Mouse (Mus musculus) midbrain, embryonic 13.5 days (tissue): ENCODE results near the gene Cisd1. TPM values are rescaled to one million over a fixed set of nuclear protein-coding genes. Genes with fewer than 3 reads are reported as not detected.

Experiments used
- ATAC-seq: fragments of 200-750 bp; cut with Nextera tagmentation; 2 replicates; pipeline ENCODE4 v1.8.0; 2017; ENCODE audit warnings: mild to moderate bottlenecking, moderate TSS enrichment, moderate library complexity
- H3K27ac ChIP-seq: fragments of 300-500 bp; sonication (generic); 2 replicates; pipeline ENCODE4 v1.5.1; 2015; ENCODE audit warnings: inconsistent platforms, mild to moderate bottlenecking, moderate library complexity
- H3K27me3 ChIP-seq: fragments of 300-500 bp; sonication (generic); 2 replicates; pipeline ENCODE4 v1.6.1; 2015; ENCODE audit warnings: mild to moderate bottlenecking, inconsistent platforms
- H3K36me3 ChIP-seq: fragments of 300-500 bp; sonication (generic); 2 replicates; pipeline ENCODE4 v1.6.1; 2015; ENCODE audit warnings: mild to moderate bottlenecking, inconsistent platforms
- H3K4me1 ChIP-seq: fragments of 300-500 bp; sonication (generic); replicated peaks from 2 replicates; pipeline ENCODE4 v1.6.1; 2015; ENCODE audit warnings: inconsistent platforms
- H3K4me2 ChIP-seq: fragments of 300-500 bp; sonication (generic); replicated peaks from 2 replicates; pipeline ENCODE4 v1.6.1; 2015; ENCODE audit warnings: moderate library complexity, mild to moderate bottlenecking, inconsistent platforms
- H3K4me3 ChIP-seq: fragments of 300-500 bp; sonication (generic); replicated peaks from 2 replicates; pipeline ENCODE4 v1.5.1; 2015; ENCODE audit warnings: mild to moderate bottlenecking, inconsistent platforms
- H3K9ac ChIP-seq: fragments of 300-500 bp; sonication (generic); replicated peaks from 2 replicates; pipeline ENCODE4 v1.6.1; 2015; ENCODE audit warnings: mild to moderate bottlenecking, inconsistent platforms
- H3K9me3 ChIP-seq: fragments of 300-500 bp; sonication (generic); 2 replicates; pipeline ENCODE4 v1.6.1; 2016; ENCODE audit warnings: mild to moderate bottlenecking, inconsistent platforms
- WGBS: fragments of 180-500 bp; shearing (Covaris S2); methylation state at CpG from one replicate; pipeline ENCODE4 v1.1.7; 2015; 5-methylcytosine and 5-hydroxymethylcytosine counted together
- polyA plus RNA-seq: library from polyadenylated mRNA; unstranded; fragments of >200 nt; fragmentation: Nextera tagmentation; extraction: Ambion mirVana; gene quantifications from 2 replicates; pipeline ENCODE4 v1.2.1, GENCODE M21; 2015

Cisd1 gene
- polyA plus RNA-seq, 1 experiment from 2014 or later, result 222 TPM

DNA sequence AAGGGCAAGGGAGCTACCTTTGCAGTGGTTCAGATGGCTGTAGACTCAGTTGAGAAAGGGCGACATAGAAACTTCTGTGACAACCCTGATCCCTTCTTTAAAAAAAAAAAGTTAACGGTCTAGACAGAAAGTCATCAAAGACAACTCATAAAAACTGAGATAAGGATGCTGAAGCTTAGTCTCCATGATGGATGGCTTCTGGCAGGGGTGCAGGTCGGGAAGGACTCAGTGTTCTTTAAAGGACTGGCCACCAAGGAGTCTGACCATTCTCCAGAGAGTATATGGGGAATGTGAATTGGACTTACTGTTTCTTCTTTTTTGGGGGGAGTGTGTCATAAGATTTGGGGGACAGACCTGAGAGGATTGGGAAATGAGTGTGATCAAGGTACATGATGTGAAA is 30.2 kb downstream of the Cisd1 start:
- no peaks in the 10 kb centered on the region for H3K9me3 ChIP-seq
- ATAC-seq, result no peak
- WGBS, result 90% methylated on average over 3 of the region's 3 CpGs
- H3K4me2 ChIP-seq, result no peak overlapping the region
- H3K27me3 ChIP-seq, result no peaks in the 10 kb centered on the region
- no peaks in the 10 kb centered on the region for H3K4me1 ChIP-seq
- H3K27ac ChIP-seq, result no peak overlapping the region
- H3K9ac ChIP-seq, result no peak overlapping the region
- H3K4me3 ChIP-seq, result no peak overlapping the region
- no peaks in the 10 kb centered on the region for H3K36me3 ChIP-seq

GRCm38 (mm10) chr10:71310288-71310687 is 34.5 kb downstream of the Cisd1 start:
- no peak for ATAC-seq
- no peak overlapping the region for H3K4me3 ChIP-seq
- 38% methylated on average over 3 of the region's 3 CpGs for WGBS

DNA sequence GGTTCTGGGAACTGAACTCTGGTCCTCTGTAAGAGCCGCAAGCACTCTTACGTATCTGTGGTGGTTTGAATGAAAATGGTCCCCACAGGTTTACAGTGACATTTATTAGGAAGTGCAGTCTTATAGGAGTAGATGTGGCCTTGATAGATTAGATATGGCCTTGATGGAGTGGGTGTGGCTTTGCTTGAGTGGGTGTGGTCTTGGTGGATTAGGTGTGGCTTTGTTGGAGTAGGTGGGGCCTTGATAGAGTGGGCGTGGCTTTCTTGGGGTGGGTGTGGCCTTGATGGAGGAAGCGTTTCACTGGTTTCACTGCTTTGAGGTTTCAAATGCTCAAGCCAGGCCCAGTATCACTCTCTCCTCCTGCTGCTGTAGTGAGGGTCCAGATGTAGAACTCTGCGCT is 36.6 kb downstream of the Cisd1 start:
- H3K36me3 ChIP-seq, result no peaks in the 10 kb centered on the region
- WGBS, result 94% methylated on average over 5 of the region's 5 CpGs
- H3K9ac ChIP-seq, result no peak overlapping the region

More at GRCm38 (mm10) chr10:71310288-71310687, 34.5 kb downstream of the Cisd1 start:
- H3K9me3 ChIP-seq, result no peaks in the 10 kb centered on the region
- H3K4me1 ChIP-seq, result no peaks in the 10 kb centered on the region
- no peak overlapping the region for H3K9ac ChIP-seq
- H3K4me2 ChIP-seq, result no peak overlapping the region
- H3K27ac ChIP-seq, result no peak overlapping the region
- no peaks in the 10 kb centered on the region for H3K27me3 ChIP-seq
- H3K36me3 ChIP-seq, result no peaks in the 10 kb centered on the region

GRCm38 (mm10) chr10:71306759-71307158 is 38.0 kb downstream of the Cisd1 start:
- no peak for ATAC-seq
- no peaks in the 10 kb centered on the region for H3K4me1 ChIP-seq
- no peak overlapping the region for H3K4me3 ChIP-seq
- no peak overlapping the region for H3K4me2 ChIP-seq
- 83% methylated on average over 6 of the region's 6 CpGs for WGBS
- no peak overlapping the region for H3K27ac ChIP-seq
- no peak overlapping the region for H3K9ac ChIP-seq
- no peaks in the 10 kb centered on the region for H3K9me3 ChIP-seq
- H3K27me3 ChIP-seq, result no peaks in the 10 kb centered on the region
- H3K36me3 ChIP-seq, result no peaks in the 10 kb centered on the region

More for the DNA sequence above, 36.6 kb downstream of the Cisd1 start:
- no peaks in the 10 kb centered on the region for H3K4me1 ChIP-seq
- no peaks in the 10 kb centered on the region for H3K9me3 ChIP-seq
- no peak for ATAC-seq
- H3K27ac ChIP-seq, result no peak overlapping the region
- H3K4me2 ChIP-seq, result no peak overlapping the region
- H3K27me3 ChIP-seq, result no peaks in the 10 kb centered on the region
- H3K4me3 ChIP-seq, result no peak overlapping the region

GRCm38 (mm10) chr10:71306190-71306589 is 38.6 kb downstream of the Cisd1 start:
- no peaks in the 10 kb centered on the region for H3K36me3 ChIP-seq
- no peak for ATAC-seq

GRCm38 (mm10) chr10:71302490-71302889 is 42.3 kb downstream of the Cisd1 start:
- no peak overlapping the region for H3K4me2 ChIP-seq
- H3K27me3 ChIP-seq, result no peaks in the 10 kb centered on the region
- no peaks in the 10 kb centered on the region for H3K36me3 ChIP-seq
- no peaks in the 10 kb centered on the region for H3K4me1 ChIP-seq
- no peak for ATAC-seq
- H3K9ac ChIP-seq, result no peak overlapping the region
- WGBS, result 25% methylated on average over 5 of the region's 5 CpGs
- H3K27ac ChIP-seq, result no peak overlapping the region
- H3K4me3 ChIP-seq, result no peak overlapping the region
- no peaks in the 10 kb centered on the region for H3K9me3 ChIP-seq

More at GRCm38 (mm10) chr10:71306190-71306589, 38.6 kb downstream of the Cisd1 start:
- Histone ChIP-seq H3K4me1 (no peaks in the 10 kb centered on the region), H3K27me3 (no peaks in the 10 kb centered on the region), H3K27ac (no peak overlapping the region), H3K4me3 (no peak overlapping the region), H3K4me2 (peak overlapping the region; percentile 28), H3K9me3 (no peaks in the 10 kb centered on the region), H3K9ac (no peak overlapping the region)
- WGBS, result 28% methylated on average over 6 of the region's 6 CpGs

- H3K4me1 ChIP-seq, result no peaks in the 10 kb centered on the region
Measured at GRCm38 (mm10) chr10:71300161-71300560, 44.6 kb downstream of the Cisd1 start.

GRCm38 (mm10) chr10:71293245-71293644 is 51.5 kb downstream of the Cisd1 start:
- Histone ChIP-seq H3K9me3 (no peaks in the 10 kb centered on the region), H3K9ac (no peak overlapping the region), H3K36me3 (no peaks in the 10 kb centered on the region), H3K4me2 (no peak overlapping the region), H3K27me3 (no peaks in the 10 kb centered on the region), H3K4me1 (peaks cover 5% of the 10 kb centered on the region; the same call in 1 of the 2 replicates), H3K27ac (no peak overlapping the region), H3K4me3 (no peak overlapping the region)
- ATAC-seq, result no peak
- 61% methylated on average over 4 of the region's 4 CpGs for WGBS

More at GRCm38 (mm10) chr10:71300161-71300560, 44.6 kb downstream of the Cisd1 start:
- no peaks in the 10 kb centered on the region for H3K36me3 ChIP-seq
- no peaks in the 10 kb centered on the region for H3K27me3 ChIP-seq
- H3K4me3 ChIP-seq, result no peak overlapping the region
- H3K9me3 ChIP-seq, result no peaks in the 10 kb centered on the region
- no peak overlapping the region for H3K9ac ChIP-seq
- H3K27ac ChIP-seq, result no peak overlapping the region
- ATAC-seq, result no peak
- 86% methylated on average over 16 of the region's 16 CpGs for WGBS
- no peak overlapping the region for H3K4me2 ChIP-seq

GRCm38 (mm10) chr10:71292254-71292653 is 52.5 kb downstream of the Cisd1 start:
- ATAC-seq, result 0 out of 2 replicates have a peak, but pooled peaks have one; percentile 56
- H3K9me3 ChIP-seq, result no peaks in the 10 kb centered on the region
- H3K36me3 ChIP-seq, result no peaks in the 10 kb centered on the region
- H3K27me3 ChIP-seq, result no peaks in the 10 kb centered on the region
- WGBS, result 14% methylated on average over 10 of the region's 11 CpGs
- H3K4me2 ChIP-seq, result peak overlapping the region; percentile 18
- H3K4me3 ChIP-seq, result no peak overlapping the region
- peaks cover 5% of the 10 kb centered on the region; the same call in 1 of the 2 replicates for H3K4me1 ChIP-seq
- H3K27ac ChIP-seq, result no peak overlapping the region
- no peak overlapping the region for H3K9ac ChIP-seq

DNA sequence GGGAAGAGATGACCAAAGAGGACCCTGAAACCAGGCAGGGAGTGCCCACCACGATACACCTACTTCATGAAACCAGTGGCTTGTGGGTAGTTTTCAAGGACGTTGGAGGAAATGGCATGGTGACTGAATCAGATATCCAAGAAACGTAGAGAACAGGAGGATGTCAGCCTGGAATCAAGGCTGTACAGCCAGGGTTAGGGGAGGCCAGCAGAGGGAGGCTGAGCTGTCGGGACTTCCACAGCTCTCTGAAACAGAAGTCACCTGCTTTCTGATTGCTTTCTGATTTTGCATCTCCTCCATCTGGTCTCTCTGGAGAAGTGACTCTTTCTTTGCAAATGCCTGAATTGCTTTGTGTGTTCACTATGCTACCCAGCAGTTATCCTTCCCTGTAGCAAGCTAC is 53.0 kb downstream of the Cisd1 start:
- Histone ChIP-seq H3K27ac (no peak overlapping the region), H3K4me3 (no peak overlapping the region), H3K4me1 (peaks cover 5% of the 10 kb centered on the region; the same call in 1 of the 2 replicates), H3K27me3 (no peaks in the 10 kb centered on the region), H3K9me3 (no peaks in the 10 kb centered on the region), H3K9ac (no peak overlapping the region), H3K36me3 (no peaks in the 10 kb centered on the region), H3K4me2 (peak overlapping the region; percentile 18)
- WGBS, result 17% methylated on average over 4 of the region's 4 CpGs
- 0 out of 2 replicates have a peak, but pooled peaks have one; percentile 40 for ATAC-seq

DNA sequence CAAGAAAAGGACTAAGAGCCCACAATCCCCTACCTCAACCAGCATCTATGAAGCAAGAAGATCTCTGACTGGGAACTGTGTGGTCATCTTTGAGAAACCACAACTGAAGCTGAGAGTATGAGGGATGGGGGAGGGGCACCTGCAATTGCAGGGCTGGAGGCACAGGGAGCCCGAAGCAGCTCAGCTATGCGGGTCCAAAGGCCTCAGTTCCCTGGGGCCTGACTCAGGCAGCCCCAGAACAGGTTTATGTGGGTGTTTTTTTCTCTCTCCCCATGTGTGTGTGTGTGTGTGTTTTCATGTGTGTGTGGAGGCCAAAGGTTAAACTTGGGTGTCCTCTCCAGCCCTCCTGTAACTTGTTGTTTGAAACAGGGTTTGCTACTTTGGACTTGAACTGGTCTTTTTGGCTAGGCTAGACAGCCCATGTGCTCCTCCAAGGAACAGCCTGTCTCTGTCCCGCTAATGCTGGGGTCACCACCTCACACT is 53.5 kb downstream of the Cisd1 start:
- Histone ChIP-seq H3K27me3 (0 out of 2 replicates have a peak, but pooled peaks cover 1% of the 10 kb centered on the region), H3K9ac (no peak overlapping the region), H3K36me3 (no peaks in the 10 kb centered on the region), H3K27ac (no peak overlapping the region), H3K4me2 (no peak overlapping the region), H3K4me3 (no peak overlapping the region), H3K9me3 (no peaks in the 10 kb centered on the region), H3K4me1 (peaks cover 5% of the 10 kb centered on the region; the same call in 1 of the 2 replicates)
- 18% methylated on average over 3 of the region's 3 CpGs for WGBS
- ATAC-seq, result no peak

- Histone ChIP-seq H3K9ac (peak within 1 kb of the TSS; percentile 97), H3K4me3 (peak within 1 kb of the TSS; percentile 97), H3K9me3 (no peaks in the 10 kb centered on the region), H3K27ac (peak within 1 kb of the TSS; percentile 93), H3K27me3 (0 out of 2 replicates have a peak, but pooled peaks cover 3% of the 10 kb centered on the region), H3K4me2 (peak within 1 kb of the TSS; percentile 58), H3K36me3 (0 out of 2 replicates have a peak, but pooled peaks cover 4% of the 10 kb centered on the region), H3K4me1 (peaks cover 37% of the 10 kb centered on the region)
- ATAC-seq, result peak; percentile 97
- 0% methylated on average over 46 of the region's 50 CpGs for WGBS
Measured at GRCm38 (mm10) chr10:71285126-71285580, 59.6 kb downstream of the Cisd1 start, which contains the start of gene Ube2d1. Ube2d1 (minus strand) TSS chr10:71285262.
